Mouse (Mus musculus): Measurements from ENCODE around the gene Cmc1.
A peak's percentile ranks its signal among the peaks of the same experiment; 100 is the strongest.

Gene Cmc1

DNA sequence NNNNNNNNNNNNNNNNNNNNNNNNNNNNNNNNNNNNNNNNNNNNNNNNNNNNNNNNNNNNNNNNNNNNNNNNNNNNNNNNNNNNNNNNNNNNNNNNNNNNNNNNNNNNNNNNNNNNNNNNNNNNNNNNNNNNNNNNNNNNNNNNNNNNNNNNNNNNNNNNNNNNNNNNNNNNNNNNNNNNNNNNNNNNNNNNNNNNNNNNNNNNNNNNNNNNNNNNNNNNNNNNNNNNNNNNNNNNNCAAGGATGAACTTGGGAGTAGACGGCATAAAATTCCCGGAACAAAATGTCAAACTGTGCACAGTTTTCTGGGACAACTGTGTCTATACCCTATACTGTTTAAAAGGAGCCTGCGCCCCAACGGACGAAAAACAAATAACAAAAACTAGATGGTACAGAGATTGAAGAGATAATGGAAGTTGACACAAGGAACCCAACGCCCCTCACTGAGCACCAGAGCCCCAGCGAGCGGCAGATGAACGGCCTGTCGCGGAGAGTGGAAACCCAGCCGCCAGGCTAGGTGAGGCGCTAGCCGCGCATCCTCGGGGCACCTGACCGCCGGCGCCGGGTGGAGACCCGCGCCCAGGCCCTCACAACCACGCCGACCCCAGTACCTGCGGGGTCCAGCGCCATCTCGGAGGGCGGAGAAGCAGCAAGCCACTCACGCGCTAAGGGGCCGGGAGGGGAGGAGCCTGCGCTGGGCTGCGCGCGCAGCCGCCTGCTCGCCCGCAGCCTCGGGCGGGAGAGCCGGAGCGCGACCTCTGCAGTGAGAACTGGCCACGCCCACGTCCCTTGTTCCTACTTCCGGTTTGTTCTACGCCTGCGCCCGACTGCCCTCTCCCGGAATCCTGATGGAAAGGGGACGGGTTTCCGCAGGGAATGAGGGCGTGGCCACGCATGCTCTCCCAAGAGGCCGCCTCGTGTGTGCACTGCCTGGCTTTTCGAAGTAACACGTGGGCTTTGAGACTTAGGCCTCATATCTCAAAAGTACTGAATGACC, at the start of gene Cmc1:
Gene Cmc1, minus strand, starts transcription at position 771 of the 996 bp plus-strand sequence.
- DNase-seq (ENCODE audit: low read depth, low spot score), result peak; percentile 99

DNA sequence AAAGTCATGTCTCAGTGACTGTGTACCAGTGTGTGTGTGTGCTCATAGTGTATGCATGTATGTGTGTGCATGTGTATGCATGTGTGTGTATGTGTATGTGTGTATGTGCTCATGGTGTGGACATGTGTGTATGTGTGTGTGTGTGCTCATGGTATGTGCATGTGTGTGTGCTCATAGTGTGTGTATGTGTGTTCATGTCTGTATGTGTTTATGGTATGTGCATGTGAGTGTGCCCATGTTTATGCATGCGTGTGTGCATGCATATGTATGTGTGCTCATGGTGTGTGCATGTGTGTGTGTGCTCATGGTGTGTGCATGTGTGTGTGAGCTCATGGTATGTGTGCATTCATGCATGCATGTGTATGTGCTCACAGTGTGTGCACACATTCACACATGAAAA, 48.6 kb upstream of the Cmc1 start:
- no peak for DNase-seq (ENCODE audit: low read depth, low spot score)

DNA sequence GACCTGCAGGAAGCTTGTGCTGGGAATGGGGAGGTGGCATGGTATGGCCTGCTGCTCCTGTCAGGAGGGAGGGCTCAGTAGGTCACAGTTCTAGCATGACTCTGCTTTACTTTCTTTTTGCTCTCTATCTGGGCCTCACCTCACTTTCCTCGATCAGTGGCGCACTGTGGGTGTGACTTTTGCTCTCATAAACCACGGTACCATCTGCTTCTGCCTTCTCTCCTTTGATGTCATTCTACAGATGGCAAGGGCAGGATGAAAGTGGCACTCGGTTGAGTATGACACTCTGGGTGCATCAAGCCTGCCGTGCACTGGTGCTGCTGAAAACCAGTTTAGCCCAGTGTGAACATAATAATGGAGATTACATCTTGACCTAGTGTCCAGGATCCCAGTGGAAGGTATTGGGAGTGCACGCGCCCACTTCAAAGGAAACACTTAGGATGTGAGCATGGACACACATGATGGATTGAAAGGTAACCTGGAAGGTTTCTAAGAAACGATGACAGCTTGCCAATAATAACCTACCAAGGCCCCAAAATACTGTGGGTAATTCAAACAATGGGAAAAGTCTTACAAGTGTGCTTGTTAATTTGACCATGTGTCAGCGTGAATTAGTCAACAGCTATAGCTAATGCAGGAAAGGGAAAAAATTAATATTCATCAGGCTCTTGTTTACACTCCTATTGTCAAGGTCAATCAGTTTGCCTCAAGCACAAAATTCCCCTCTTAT, 46.8 kb upstream of the Cmc1 start:
- no peak for DNase-seq (ENCODE audit: low read depth, low spot score)

DNA sequence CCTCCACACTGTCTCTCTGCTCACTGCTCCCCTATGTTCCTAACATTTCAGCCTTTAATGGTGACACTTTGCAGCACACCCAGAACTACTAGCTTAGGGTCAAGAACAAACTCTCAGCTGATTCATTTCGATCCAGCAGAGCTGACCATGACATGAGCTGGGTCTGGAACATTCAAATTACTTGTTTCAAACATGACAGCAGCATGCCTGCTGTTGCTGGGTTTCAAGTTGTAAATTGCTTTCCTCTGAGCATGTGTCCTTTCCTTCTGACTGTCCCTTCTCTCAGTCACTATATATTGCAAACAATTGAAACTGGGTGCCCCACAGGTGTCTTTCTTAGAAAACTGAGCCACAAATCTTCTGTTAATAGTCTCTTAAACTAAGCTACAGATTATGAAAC, 43.3 kb upstream of the Cmc1 start:
- DNase-seq (ENCODE audit: low read depth, low spot score), result no peak

DNA sequence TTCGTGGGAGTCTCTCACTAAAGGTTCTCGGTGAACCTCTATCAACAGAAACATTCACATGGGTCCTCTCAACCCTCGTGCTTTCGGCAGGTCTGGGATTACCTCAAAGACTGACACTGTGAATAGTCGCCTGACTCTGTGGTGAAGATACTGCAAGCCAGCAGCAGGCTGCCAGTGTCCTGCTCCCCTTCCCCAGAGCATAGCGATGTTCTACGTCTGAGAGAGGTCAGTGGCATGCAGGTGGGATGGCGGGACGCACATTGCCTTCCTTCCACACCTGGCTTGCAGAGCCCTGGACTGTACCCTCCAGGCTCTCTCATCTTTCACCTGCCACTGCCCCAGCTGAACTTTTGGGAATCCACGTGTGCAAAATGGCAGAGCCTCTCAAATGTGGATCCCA, 41.3 kb upstream of the Cmc1 start:
- no peak for DNase-seq (ENCODE audit: low read depth, low spot score)

DNA sequence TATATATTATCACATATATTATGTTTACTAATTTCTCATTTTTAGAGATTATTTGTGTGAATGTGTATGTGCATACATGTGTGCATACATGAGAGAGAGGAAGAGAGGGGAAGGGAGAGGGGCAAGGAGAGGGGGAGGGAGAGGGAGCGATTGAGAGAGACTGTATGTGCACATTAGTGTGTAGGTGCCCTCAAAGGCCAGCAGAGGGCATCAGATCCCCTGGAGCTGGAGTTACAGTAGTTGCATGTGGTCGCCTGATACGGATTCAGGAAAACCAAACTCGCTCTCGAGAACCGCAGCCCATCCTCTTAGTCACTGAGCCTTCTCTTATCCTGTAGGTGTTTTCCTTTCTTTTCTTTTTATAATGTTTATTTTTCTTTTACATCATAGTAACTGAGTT, 38.4 kb upstream of the Cmc1 start:
- DNase-seq (ENCODE audit: low read depth, low spot score), result peak; percentile 68

DNA sequence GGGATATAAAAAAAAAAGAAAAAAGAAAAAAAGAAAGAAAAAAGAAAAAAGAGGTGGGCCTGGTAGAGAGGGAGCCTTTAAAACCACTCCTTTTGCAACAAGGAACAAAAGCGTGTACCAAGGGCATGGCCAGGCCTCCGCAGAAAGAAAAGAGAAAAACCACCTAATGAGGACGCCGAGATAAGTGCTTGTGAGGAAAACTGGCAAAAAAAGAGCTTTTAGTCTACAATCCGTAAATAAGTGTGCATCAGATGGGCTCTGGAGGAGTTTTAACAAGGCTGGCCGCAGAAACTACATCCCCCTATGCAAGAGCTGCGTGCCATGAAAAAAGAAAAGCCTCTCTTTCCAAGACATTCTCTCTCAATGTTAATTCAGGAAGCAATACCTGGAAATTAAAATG, 37.4 kb upstream of the Cmc1 start:
- DNase-seq (ENCODE audit: low read depth, low spot score), result no peak

DNA sequence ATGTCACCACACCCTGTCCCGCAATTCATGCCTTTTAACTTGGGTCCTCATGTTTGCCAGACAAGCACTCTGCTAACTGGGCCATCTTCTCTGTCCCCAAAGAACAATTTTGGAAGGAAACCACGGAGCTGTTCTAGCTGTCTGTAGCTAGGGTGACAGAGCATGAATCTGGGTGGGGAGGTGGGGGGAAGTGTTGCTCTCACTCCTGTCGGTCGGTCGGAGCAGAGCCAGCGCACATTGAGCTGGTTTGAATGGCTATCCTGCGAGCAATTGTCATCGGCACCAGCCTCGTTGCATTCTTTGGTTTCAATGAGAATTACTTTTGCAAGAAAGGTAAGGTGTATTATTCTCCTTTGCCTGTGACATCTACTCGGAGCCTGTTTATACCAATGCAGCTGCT, 36.8 kb upstream of the Cmc1 start:
- DNase-seq (ENCODE audit: low read depth, low spot score), result no peak

DNA sequence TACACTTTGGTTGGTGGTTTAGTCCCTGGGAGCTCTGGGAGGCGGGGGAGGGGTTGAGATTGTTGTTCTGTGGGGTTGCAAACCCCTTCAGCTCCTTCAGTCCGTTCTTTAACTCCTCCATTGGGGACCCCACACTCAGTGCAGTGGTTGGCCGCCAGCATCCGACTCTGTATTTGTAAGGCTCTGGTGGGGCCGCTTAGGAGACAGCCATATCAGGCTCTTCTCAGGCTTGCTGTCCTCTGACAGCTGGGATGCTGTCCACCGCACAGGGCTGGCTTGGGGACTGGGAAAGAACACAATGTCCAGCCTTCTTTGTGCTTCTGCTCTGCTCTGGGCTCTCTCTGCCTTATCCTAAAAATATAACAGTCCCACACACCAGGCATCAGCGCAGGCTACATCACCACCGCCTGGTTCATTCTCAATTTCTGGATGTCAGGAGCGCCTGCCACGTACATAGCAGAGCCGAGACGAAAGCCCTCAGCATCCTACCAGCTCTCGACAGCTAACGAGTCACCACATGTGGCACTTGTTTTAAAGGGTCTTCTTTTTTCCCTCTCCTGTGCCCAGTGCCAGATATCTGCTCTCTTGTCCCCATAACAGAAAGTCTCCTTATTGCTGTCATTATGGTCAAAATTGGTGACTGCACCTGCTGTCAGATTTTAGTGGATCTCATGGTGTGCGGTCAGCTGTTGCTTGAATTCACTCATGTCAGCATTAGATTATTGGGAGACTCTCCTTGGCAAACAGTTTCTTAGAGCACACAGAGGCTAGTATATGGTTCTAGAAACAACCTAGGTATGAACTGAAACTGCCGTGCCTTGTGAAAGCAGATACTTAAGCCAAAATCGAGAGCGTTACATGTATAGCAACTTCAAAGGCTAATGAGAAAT, 29.4 kb upstream of the Cmc1 start:
- no peak for DNase-seq (ENCODE audit: low read depth, low spot score)

DNA sequence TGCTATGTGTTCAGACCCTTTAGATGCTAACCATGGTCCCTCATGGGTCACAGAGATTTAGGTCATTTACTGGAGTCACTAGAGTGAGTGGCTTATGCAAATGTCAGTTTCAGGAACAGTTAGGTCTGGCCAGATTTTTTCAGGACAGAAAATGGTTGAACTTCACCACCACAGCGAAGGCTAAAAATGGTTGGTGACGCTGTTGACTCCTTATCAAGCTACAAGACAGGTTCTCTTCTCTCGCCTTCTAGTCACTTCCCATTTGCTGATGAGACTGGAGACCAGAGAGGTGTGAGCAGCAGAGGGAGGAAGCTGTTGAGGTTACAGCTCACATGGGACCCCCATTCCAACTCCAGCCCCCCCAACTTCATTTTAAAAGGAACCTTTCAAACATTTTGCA, 26.7 kb upstream of the Cmc1 start:
- DNase-seq (ENCODE audit: low read depth, low spot score), result no peak

DNA sequence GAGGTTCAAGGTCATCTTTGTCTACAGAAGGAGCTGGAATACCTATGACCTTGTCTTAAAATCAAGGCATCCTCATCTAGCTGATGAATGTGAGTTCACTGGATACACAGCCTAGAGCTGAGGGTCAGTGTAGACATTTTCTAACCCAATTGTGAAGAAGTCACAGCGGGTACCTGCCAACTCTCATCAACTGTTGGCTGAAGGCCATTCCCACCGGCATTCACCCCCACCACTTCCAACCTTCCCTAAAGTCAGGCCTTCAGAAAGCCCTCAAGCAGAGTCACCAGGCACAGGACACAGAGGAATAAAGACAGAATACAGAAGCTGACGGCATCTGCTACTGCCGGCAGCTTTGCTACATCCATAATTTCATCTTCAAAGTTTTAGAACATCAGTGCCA, 25.4 kb upstream of the Cmc1 start:
- no peak for DNase-seq (ENCODE audit: low read depth, low spot score)

DNA sequence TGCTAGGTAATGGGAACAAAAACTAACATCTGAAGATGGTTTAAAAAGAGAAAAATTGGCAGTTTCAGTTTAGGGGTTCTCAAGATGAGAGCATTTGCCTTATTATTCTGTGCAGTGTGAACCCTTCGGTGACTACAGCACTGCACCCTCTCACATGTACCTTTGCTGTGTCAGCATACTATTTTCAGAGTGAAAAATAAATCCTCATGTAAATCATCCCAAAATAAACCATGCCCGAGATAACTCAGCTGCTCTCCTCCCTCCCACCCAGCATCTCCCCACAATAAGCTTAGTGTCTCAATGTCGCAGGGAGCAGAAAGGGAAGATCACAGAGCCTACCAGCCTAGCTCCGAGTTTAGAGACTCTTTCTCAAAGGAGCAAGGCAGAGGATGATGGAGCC, 23.1 kb upstream of the Cmc1 start:
- DNase-seq (ENCODE audit: low read depth, low spot score), result no peak

DNA sequence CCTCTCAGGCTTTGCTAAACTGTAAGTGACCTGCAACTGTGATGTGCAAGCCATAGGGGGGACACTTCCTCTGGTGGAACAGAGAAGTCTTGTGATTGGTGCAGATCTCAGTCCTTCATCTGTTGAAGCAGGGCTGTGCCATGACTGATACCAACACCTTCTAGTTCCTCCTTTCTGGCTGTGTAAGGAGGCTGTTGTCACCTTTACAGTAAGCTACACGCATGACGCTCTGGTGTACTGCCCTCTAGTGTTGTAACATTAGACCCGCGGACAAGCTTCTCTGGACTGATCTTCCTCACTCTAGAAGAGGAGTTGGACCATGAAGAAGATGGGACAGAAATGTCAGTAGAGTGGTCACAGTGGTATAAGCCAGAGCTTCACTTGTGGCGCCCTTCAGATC, 18.6 kb upstream of the Cmc1 start:
- peak; percentile 52 for DNase-seq (ENCODE audit: low read depth, low spot score)

DNA sequence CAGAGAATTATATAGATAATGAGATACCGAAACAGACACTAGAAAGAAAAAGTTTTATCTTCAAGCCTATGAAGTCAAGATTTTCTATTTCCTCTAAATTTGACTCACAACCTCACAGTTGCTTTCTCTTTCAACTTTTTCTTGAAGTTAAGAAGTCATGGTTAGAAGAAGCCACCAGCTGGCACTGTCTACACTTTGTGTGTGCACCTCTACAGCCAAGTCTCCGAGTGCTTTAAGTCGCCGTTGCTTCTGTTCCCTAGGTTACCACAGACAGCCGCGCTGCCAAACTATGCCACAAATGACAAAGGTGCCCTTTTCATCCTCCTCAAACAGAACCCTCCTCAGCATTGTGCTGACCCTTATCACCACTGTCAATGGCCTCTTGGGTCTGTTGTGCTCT, 17.6 kb upstream of the Cmc1 start:
- no peak for DNase-seq (ENCODE audit: low read depth, low spot score)

DNA sequence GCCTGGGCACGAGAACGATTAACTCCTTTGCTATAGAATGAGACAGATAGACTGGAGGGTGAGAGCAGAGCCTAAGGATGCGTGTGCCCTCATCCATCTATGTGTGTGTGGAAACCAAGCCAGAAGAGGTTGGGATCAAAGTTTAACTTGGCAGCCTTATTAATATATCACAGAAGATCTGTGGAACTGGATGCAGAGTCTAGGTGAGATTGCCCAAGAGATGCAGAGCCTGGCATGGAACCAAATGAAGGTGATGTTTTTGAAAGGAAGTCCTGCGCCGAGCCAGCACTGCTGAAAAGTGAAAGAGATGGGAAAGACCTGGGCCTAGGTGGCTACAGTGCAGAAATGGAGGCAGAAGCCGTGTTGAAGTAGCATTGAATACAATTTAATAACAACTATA, 11.6 kb upstream of the Cmc1 start:
- DNase-seq (ENCODE audit: low read depth, low spot score), result no peak

DNA sequence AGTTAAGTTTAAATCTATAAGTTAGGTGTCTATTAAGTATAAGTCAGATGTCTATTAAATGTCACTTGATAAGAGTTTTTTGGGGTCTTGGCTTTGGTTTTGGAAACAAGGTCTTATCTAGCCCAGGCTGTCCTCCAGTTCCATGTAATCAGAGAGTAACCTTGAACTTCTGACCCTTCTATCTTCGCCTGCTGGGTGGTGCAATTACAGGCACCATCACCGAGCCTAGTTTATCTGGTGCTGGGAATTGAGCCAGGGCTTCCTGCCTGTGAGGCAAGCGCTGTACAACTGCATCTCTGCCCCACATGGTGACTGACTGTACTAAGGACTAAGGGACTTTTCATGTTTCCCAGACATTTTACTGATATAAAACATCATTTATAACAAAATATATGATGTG, 10.0 kb upstream of the Cmc1 start:
- DNase-seq (ENCODE audit: low read depth, low spot score), result peak; percentile 21

DNA sequence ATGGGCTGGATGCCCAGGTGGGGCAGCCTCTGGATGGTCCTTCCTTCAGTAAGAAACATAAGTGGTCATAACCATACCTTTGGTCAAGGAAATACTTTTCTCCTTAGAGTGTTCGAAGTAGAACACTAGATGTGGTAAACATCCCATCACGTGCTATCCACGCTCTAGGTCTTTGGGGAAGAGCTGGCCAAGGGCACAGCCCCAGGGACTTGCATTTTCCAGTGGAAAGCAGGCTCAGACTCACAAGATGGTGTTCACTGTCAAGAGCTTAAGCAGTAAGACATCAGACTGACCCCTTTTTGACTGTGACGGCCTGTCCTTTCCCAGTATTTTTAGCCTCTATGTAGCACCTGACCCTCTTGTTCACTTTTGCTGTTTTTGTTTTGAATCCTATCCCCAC, 8.2 kb upstream of the Cmc1 start:
- DNase-seq (ENCODE audit: low read depth, low spot score), result no peak

DNA sequence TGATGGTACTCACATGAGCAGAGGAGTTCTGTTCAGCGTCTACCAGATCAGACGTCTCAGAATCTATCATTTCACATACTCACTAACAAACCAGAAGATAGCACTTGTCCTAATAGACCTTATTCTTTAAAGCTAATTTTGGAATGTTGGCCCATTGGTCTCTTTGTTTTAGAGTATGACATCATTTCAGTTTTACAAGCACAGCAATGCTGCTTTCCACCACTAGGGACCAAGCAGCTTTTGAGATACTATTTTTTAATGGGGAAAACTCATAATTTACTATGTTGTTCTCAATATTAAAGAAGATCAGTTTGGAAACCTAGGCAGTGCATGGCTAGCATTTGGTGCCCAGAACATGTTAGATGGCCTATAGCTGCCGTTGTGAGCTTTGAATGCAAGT, 7.3 kb upstream of the Cmc1 start:
- DNase-seq (ENCODE audit: low read depth, low spot score), result no peak

DNA sequence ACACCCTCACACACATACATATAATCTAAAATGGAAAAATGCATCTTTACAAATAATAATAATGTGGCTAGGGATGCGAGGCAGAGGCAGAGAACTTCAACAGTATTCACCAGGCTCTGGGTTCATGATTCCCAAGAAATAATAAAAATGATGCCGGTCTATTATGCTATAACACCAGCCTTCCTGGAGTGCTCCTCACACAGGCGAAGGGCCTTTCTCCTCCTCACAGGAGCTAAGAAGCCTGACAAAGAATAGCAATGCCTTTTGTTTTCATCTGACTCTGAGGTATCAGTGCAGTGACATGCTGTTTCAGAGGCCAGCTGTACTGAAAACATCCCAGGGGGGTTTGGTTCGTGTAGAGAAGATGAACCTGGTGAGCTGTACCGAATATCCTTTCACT, 4.7 kb upstream of the Cmc1 start:
- no peak for DNase-seq (ENCODE audit: low read depth, low spot score)

DNA sequence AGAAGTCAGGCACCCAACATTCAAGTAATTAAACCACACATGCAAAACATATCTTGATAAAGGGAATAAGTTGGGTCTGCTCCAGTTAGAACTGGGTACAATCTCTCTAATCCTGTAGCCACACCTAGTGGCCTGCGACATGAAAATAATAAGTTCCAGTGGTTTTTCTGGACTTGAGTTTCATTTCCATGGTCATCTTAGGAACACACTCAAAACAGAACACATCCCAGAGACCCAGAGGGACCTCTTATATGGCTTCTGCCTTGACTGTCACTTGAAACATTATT, 1.2 kb upstream of the Cmc1 start:
- no peak for DNase-seq (ENCODE audit: low read depth, low spot score)

DNA sequence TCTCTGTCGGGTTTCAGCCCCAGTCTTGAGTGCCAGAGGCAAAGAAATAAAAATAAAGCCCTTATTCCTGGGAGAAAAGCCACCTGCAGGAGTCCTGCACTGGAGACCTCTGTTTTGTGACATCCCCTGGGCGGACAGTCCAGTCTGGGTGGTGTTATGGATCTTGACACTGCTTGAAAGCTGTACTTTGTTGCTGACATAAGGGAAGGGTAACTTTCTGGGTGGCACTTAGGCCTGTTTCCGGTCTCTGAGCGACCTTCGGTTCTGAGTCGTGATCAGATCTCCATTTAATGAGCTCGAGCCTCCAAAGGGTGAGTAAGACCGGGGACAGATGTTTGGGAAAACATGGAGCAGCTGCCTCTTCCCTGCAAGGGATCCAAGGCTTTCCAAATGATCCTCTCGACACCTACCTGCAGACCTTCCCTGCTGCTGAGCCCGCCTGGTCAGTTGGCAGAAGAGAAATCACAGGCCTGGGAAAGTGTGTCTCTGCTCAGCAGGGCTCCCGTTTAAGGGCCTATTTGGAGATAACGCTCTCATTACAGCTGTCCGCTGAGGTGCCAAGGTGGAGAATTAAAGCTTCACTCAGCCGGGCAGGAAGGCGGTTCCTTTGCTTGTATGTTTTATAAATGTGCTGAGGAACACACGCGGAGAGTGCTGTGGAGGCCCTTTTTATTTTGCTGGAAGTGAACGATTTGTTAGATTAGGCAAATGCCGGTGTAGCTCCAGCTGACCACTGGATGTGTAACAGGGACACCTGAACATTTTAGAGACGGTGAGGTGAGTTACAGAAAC, 648 bp upstream of the Cmc1 start:
- no peak for DNase-seq (ENCODE audit: low read depth, low spot score)
